In genomic region chr1:169422408-169422807, GRCm38 (mm10) we compare ENCODE assay signal across 12 mouse cellular contexts.
A peak's percentile ranks its signal among the peaks of the same experiment; 100 is the strongest.
DNase-seq lines count a peak whose midpoint lies in the region; ATAC-seq and TF ChIP-seq lines count a peak whose summit lies in the region.
"Had no signal": no experiment of that assay in that cellular context is flagged by ENCODE, and none has a peak within 500 bp of the region (broad histone marks: within the 10 kb centered on the region; RNA-seq: fewer than 3 reads in every experiment).

No protein-coding gene starts in this region.

- no peak for ATAC-seq in liver, embryonic 11.5 days (replicated peaks; ENCODE audit: low FRiP score)
- ATAC-seq: CD4-positive, CD25-positive, alpha-beta regulatory T cell, adult 4 months had no signal

- H3K4me1 ChIP-seq in liver, embryonic 11.5 days (replicated peaks; ENCODE audit: control insufficient read depth, insufficient read depth, low read length) = no peaks in the 10 kb centered on the region
- H3K4me1 ChIP-seq: lung, embryonic 15.5 days had no signal

- no peak overlapping the region for H3K9ac ChIP-seq in liver, embryonic 11.5 days (ENCODE audit: low read depth, low read length)
- H3K9ac ChIP-seq: lung, embryonic 15.5 days had no signal

- no peak overlapping the region for H3K4me3 ChIP-seq in left cerebral cortex, adult 2 months
- no peak overlapping the region for H3K4me3 ChIP-seq in liver, embryonic 11.5 days (ENCODE audit: low read depth, low read length)
- H3K4me3 ChIP-seq: lung, embryonic 15.5 days had no signal

- no peaks in the 10 kb centered on the region for H3K9me3 ChIP-seq in liver, embryonic 11.5 days (ENCODE audit: control insufficient read depth, low read length)
- H3K9me3 ChIP-seq: lung, embryonic 15.5 days had no signal

- no peak overlapping the region for H3K4me2 ChIP-seq in liver, embryonic 11.5 days
- H3K4me2 ChIP-seq: lung, embryonic 15.5 days had no signal

- H3K27ac ChIP-seq in left cerebral cortex, adult 2 months = no peak overlapping the region; the same call in 1 of the 2 replicates
- no peak overlapping the region for H3K27ac ChIP-seq in liver, embryonic 11.5 days (ENCODE audit: low read depth, low read length)
- H3K27ac ChIP-seq: lung, embryonic 15.5 days had no signal

- DNase-seq in right cerebral cortex, adult 18-20 months = peak; percentile 85
- no peak for DNase-seq in right cerebral cortex, postnatal 4 days
- DNase-seq in frontal cortex, postnatal 10 days (ENCODE audit: low spot score in 2 of 2) = peak; percentile 39 to 61
- peak; percentile 32 to 37 for DNase-seq in left cerebral cortex, adult 2 months (ENCODE audit: extremely low spot score in 1 of 2, low spot score in 2 of 2)
- no peak for DNase-seq in embryo, embryonic 9.5 days (ENCODE audit: extremely low spot score)
- DNase-seq in ovary, postnatal 10 days (ENCODE audit: low spot score) = no peak
- no peak for DNase-seq in lung, postnatal 36 days
- DNase-seq in liver, embryonic 11.5 days (ENCODE audit: low spot score) = no peak
- DNase-seq: adrenal gland, postnatal 14 days; gastrocnemius, postnatal 14 days had no signal

- no peaks in the 10 kb centered on the region for H3K27me3 ChIP-seq in liver, embryonic 11.5 days (replicated peaks; ENCODE audit: control insufficient read depth, insufficient read depth, low read length)
- H3K27me3 ChIP-seq: lung, embryonic 15.5 days had no signal

- TF ChIP-seq CTCF in left cerebral cortex, adult 2 months (IDR thresholded peaks at IDR 0.05) = no peak

- no peaks in the 10 kb centered on the region for H3K36me3 ChIP-seq in liver, embryonic 11.5 days (ENCODE audit: control insufficient read depth, insufficient read depth, low read length)
- H3K36me3 ChIP-seq: lung, embryonic 15.5 days had no signal

- intact Hi-C loops in left cerebral cortex, adult 2 months (cut with DNase I) = loop anchor here (1.0 to 2.0 kb wide), 5 partner anchors 40 to 1004 kb away; no protein-coding TSS in a partner anchor

- WGBS in liver, embryonic 11.5 days = 59% methylated on average over 3 of the region's 3 CpGs

Comparison
In these comparisons a context has a peak if more than half of its experiments do, and no peak if none do; other contexts are left out.
1. DNase-seq: peak in right cerebral cortex, adult 18-20 months (single experiment), frontal cortex, postnatal 10 days (2 of 2) and left cerebral cortex, adult 2 months (2 of 2); none in right cerebral cortex, postnatal 4 days (single experiment), embryo, embryonic 9.5 days (single experiment), ovary, postnatal 10 days (single experiment), lung, postnatal 36 days (single experiment) and liver, embryonic 11.5 days (single experiment).